Mouse (Mus musculus) embryonic facial prominence, embryonic 11.5 days (tissue): ENCODE results near the gene 4933405L10Rik. TPM values are rescaled to one million over a fixed set of nuclear protein-coding genes. Genes with fewer than 3 reads are reported as not detected.

Experiments used
- ATAC-seq: fragments of 200-750 bp; cut with Nextera tagmentation; replicated peaks from 2 replicates; pipeline ENCODE4 v1.8.0; 2017; ENCODE audit warnings: low read depth; ENCODE audit not compliant: insufficient number of reproducible peaks, low FRiP score, low TSS enrichment
- DNase-seq: peaks from one replicate; pipeline ENCODE4 v3.0.0-alpha.2; 2015; ENCODE audit warnings: low spot score
- H3K27ac ChIP-seq: fragments of 300-500 bp; sonication (generic); replicated peaks from 2 replicates; pipeline ENCODE4 v1.5.1; 2014; ENCODE audit warnings: mild to moderate bottlenecking, low read depth, low read length, control low read depth
- H3K27me3 ChIP-seq: fragments of 300-500 bp; sonication (generic); 2 replicates; pipeline ENCODE4 v1.6.1; 2014; ENCODE audit warnings: mild to moderate bottlenecking, low read length, moderate library complexity, mixed read lengths; ENCODE audit not compliant: control insufficient read depth, insufficient read depth
- H3K36me3 ChIP-seq: fragments of 300-500 bp; sonication (generic); replicated peaks from 2 replicates; pipeline ENCODE4 v1.6.1; 2014; ENCODE audit warnings: low read depth, mild to moderate bottlenecking, low read length, moderate library complexity, mixed read lengths; ENCODE audit not compliant: control insufficient read depth, insufficient read depth
- H3K4me1 ChIP-seq: fragments of 300-500 bp; sonication (generic); 2 replicates; pipeline ENCODE4 v1.6.1; 2014; ENCODE audit warnings: low read length, mixed read lengths; ENCODE audit not compliant: control insufficient read depth, insufficient read depth
- H3K4me2 ChIP-seq: fragments of 300-500 bp; sonication (generic); 2 replicates; pipeline ENCODE4 v1.6.1; 2014; ENCODE audit warnings: low read depth, mild to moderate bottlenecking, control low read depth, low read length, moderate library complexity
- H3K4me3 ChIP-seq: fragments of 300-500 bp; sonication (generic); 2 replicates; pipeline ENCODE4 v1.5.1; 2014; ENCODE audit warnings: low read depth, low read length, control low read depth
- H3K9ac ChIP-seq: fragments of 300-500 bp; sonication (generic); replicated peaks from 2 replicates; pipeline ENCODE4 v1.6.1; 2014; ENCODE audit warnings: mild to moderate bottlenecking, control low read depth, low read length
- H3K9me3 ChIP-seq: fragments of 300-500 bp; sonication (generic); replicated peaks from 2 replicates; pipeline ENCODE4 v1.6.1; 2016; ENCODE audit warnings: mild to moderate bottlenecking, low read length, inconsistent platforms, mixed read lengths; ENCODE audit not compliant: control insufficient read depth
- WGBS: fragments of 180-500 bp; shearing (Covaris S2); extraction: QIAGEN DNeasy Blood & Tissue Kit; methylation state at CpG from one replicate; pipeline ENCODE4 v1.1.7; 2014; 5-methylcytosine and 5-hydroxymethylcytosine counted together
- polyA plus RNA-seq: library from polyadenylated mRNA; unstranded; fragments of >200 nt; fragmentation: Nextera tagmentation; extraction: Ambion mirVana; gene quantifications from 2 replicates; pipeline ENCODE4 v1.2.1, GENCODE M21; 2014

Gene 4933405L10Rik
- polyA plus RNA-seq, 1 experiment from 2014 or later = 0.50 TPM

GRCm38 (mm10) chr8:105715042-105715441 lies 7.6 kb downstream of the 4933405L10Rik start:
- Histone ChIP-seq H3K4me2 (no peak overlapping the region), H3K9ac (no peak overlapping the region), H3K4me3 (no peak overlapping the region), H3K9me3 (no peaks in the 10 kb centered on the region), H3K36me3 (no peaks in the 10 kb centered on the region), H3K27ac (no peak overlapping the region), H3K27me3 (no peaks in the 10 kb centered on the region), H3K4me1 (no peaks in the 10 kb centered on the region)
- DNase-seq (no peak), ATAC-seq (no peak)
- WGBS = 89% methylated on average over 6 of the region's 6 CpGs

GRCm38 (mm10) chr8:105716302-105716945 lies 9.0 kb downstream of the 4933405L10Rik start:
- Histone ChIP-seq H3K4me3 (no peak overlapping the region), H3K4me1 (no peaks in the 10 kb centered on the region), H3K27me3 (no peaks in the 10 kb centered on the region), H3K27ac (no peak overlapping the region), H3K4me2 (no peak overlapping the region), H3K9ac (no peak overlapping the region), H3K36me3 (no peaks in the 10 kb centered on the region), H3K9me3 (no peaks in the 10 kb centered on the region)
- no peak for ATAC-seq
- no peak for DNase-seq
- 93% methylated on average over 15 of the region's 15 CpGs for WGBS

DNA sequence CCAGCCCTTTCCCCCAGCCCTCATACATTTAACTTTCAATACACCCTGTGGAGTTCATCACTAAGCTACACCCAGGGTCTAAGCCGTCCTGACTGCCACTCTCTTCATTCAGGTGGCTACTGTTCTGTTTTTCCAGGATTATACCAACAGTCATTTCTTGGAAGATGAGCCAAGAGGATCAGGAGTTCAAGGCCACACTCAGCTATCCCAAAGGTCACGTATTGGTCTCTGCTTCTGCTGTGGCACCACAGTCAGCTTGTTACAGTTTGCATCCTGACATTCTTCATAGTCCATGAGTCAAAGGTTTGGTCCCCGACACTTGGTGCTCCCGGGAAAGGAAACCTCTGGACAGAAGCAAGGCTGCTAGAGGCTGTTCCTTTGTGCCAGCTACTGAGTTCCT lies 12.2 kb downstream of the 4933405L10Rik start:
- H3K36me3 ChIP-seq = no peaks in the 10 kb centered on the region
- H3K27ac ChIP-seq = no peak overlapping the region
- no peaks in the 10 kb centered on the region for H3K9me3 ChIP-seq
- no peaks in the 10 kb centered on the region for H3K27me3 ChIP-seq
- 81% methylated on average over 4 of the region's 4 CpGs for WGBS
- ATAC-seq (no peak), DNase-seq (no peak)
- no peak overlapping the region for H3K4me2 ChIP-seq
- no peaks in the 10 kb centered on the region for H3K4me1 ChIP-seq
- no peak overlapping the region for H3K9ac ChIP-seq
- H3K4me3 ChIP-seq = no peak overlapping the region

DNA sequence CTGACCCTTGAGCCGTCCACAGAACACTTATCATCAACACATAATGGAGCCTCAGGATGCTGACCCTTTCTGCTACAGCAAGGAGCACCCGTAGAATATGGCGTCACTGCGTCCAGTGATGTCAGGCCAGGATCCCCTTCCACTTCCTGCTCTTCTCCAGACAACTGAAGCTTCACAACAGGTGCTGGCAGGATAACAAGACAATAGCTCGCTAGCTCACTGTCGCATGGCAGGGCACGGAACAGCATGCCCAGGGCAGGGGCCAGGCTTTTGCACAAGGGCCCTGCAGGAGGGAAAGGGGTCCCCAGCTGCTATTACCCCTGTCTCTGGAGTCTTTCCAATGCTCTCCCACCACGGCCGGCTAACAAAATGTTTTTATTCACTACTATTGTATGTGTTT lies 15.4 kb downstream of the 4933405L10Rik start:
- Histone ChIP-seq H3K4me3 (no peak overlapping the region), H3K4me2 (no peak overlapping the region), H3K9ac (no peak overlapping the region), H3K4me1 (no peaks in the 10 kb centered on the region), H3K9me3 (no peaks in the 10 kb centered on the region), H3K36me3 (peaks cover 5% of the 10 kb centered on the region; the same call in 1 of the 2 replicates), H3K27me3 (no peaks in the 10 kb centered on the region), H3K27ac (no peak overlapping the region)
- DNase-seq (no peak), ATAC-seq (no peak)
- 91% methylated on average over 9 of the region's 9 CpGs for WGBS

DNA sequence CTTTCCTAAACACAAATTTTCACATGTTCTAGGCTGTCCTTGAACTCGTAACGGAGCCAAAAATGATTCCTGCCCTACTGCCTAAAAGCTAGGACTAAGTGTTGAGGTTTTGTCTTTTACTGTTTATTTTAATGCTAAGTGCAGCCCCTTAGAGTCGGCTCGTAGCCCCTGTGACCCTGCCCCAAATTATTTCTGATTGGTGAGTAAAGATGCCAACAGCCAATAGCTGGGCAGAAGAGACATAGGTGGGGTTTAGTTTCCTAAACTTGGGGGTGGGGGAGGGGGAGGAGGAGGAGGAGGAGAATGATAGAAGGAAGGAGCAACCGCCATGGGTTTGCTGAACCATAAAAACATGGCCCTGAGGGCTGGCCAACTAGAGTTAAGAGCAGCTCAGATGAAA lies 18.3 kb downstream of the 4933405L10Rik start:
- 78% methylated on average over 5 of the region's 5 CpGs for WGBS
- ATAC-seq (no peak), DNase-seq (no peak)
- no peak overlapping the region for H3K4me2 ChIP-seq
- H3K27me3 ChIP-seq = no peaks in the 10 kb centered on the region
- H3K27ac ChIP-seq = no peak overlapping the region
- peaks cover 5% of the 10 kb centered on the region; the same call in 1 of the 2 replicates for H3K36me3 ChIP-seq
- H3K4me3 ChIP-seq = no peak overlapping the region
- H3K9me3 ChIP-seq = no peaks in the 10 kb centered on the region
- no peaks in the 10 kb centered on the region for H3K4me1 ChIP-seq
- no peak overlapping the region for H3K9ac ChIP-seq

- WGBS = 87% methylated on average over 18 of the region's 18 CpGs
- ATAC-seq = no peak
These were observed 20.1 kb downstream of the 4933405L10Rik start for GRCm38 (mm10) chr8:105727397-105728124.

DNA sequence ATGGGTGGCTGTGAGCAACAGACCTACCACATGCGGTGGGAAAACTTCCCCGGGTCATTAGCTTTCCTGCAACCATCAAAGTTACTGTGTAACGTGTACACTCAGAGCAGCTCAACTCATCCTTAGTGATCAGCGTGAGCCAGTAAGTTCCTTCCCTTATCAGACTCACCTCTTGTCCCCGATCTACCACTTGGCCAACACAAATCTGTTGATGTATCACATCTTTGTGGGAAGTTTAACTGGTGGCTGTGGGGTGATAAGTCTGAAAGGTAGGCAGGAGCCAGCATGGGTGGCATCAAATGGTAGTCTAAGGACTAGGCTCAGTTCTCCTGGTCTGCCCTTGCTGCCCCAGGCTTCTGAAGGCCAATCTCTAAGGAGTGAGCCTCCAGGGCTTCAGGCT lies 24.7 kb downstream of the 4933405L10Rik start:
- Histone ChIP-seq H3K27ac (no peak overlapping the region), H3K9me3 (no peaks in the 10 kb centered on the region), H3K4me3 (no peak overlapping the region), H3K4me2 (no peak overlapping the region), H3K36me3 (peaks cover 4% of the 10 kb centered on the region; the same call in 1 of the 2 replicates), H3K9ac (no peak overlapping the region), H3K4me1 (no peaks in the 10 kb centered on the region), H3K27me3 (no peaks in the 10 kb centered on the region)
- no peak for DNase-seq
- WGBS = 89% methylated on average over 5 of the region's 5 CpGs
- ATAC-seq = no peak

More at GRCm38 (mm10) chr8:105727397-105728124, 20.1 kb downstream of the 4933405L10Rik start:
- no peak for DNase-seq
- Histone ChIP-seq H3K4me2 (no peak overlapping the region), H3K4me3 (no peak overlapping the region), H3K36me3 (peaks cover 5% of the 10 kb centered on the region; the same call in 1 of the 2 replicates), H3K27me3 (no peaks in the 10 kb centered on the region), H3K9ac (no peak overlapping the region; the same call in 1 of the 2 replicates), H3K27ac (no peak overlapping the region), H3K4me1 (no peaks in the 10 kb centered on the region), H3K9me3 (no peaks in the 10 kb centered on the region)

DNA sequence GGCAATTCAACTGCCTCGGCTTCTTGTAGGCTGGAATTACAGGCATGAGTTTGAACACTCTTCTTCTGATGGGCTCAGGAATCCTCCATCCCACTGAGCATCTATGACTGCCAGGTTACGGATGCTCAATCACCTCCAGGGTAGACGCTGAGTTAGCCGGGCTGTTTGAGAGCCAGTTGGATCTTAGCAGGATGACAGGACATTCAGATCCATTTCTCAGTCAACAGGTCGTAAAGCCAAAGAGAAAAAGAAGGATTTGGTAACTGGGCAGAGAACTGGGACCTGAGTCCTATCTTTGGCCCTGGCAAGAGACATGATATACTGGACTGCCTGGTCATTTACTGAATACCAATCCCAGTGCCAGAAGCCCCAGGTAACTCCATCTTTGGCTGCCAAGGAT lies 31.8 kb downstream of the 4933405L10Rik start:
- H3K4me1 ChIP-seq = no peaks in the 10 kb centered on the region
- ATAC-seq = no peak
- WGBS = 90% methylated on average over 5 of the region's 5 CpGs

More for the DNA sequence above, 31.8 kb downstream of the 4933405L10Rik start:
- H3K27me3 ChIP-seq = no peaks in the 10 kb centered on the region
- no peak overlapping the region for H3K9ac ChIP-seq
- no peaks in the 10 kb centered on the region for H3K36me3 ChIP-seq
- no peak overlapping the region for H3K27ac ChIP-seq
- H3K4me3 ChIP-seq = no peak overlapping the region
- no peak for DNase-seq
- no peaks in the 10 kb centered on the region for H3K9me3 ChIP-seq
- H3K4me2 ChIP-seq = no peak overlapping the region
